Comparison of ENCODE assay signal across 9 mouse cellular contexts in genomic region chr1:180793445-180794117, GRCm38 (mm10). TPM values are rescaled to one million over a fixed set of nuclear protein-coding genes. Genes with fewer than 3 reads are reported as not detected.
DNase-seq lines count a peak whose midpoint lies in the region; ATAC-seq lines count a peak whose summit lies in the region.
"Had no signal": no experiment of that assay in that cellular context is flagged by ENCODE, and none has a peak within 500 bp of the region (broad histone marks: within the 10 kb centered on the region; RNA-seq: fewer than 3 reads in every experiment).

No protein-coding gene starts in this region.

- peak; percentile 63 for ATAC-seq in heart, embryonic 12.5 days (ENCODE audit: insufficient number of reproducible peaks, low FRiP score)
- peak; percentile 52 for ATAC-seq in hindbrain, embryonic 12.5 days (ENCODE audit: low FRiP score)
- ATAC-seq in liver, embryonic 11.5 days (replicated peaks; ENCODE audit: low FRiP score) = peak; percentile 23; the same call in 1 of the 2 replicates
- peak; percentile 60 for ATAC-seq in monocyte, adult 5-6 weeks (replicated peaks; ENCODE audit: insufficient number of reproducible peaks, low FRiP score, low TSS enrichment, poor library complexity, severe bottlenecking)
- ATAC-seq: Patski had no signal

- no peak overlapping the region for H3K27ac ChIP-seq in heart, embryonic 12.5 days (ENCODE audit: poor library complexity, severe bottlenecking)
- H3K27ac ChIP-seq in hindbrain, embryonic 12.5 days = no peak overlapping the region
- no peak overlapping the region for H3K27ac ChIP-seq in liver, embryonic 11.5 days (ENCODE audit: low read depth, low read length)

- no peaks in the 10 kb centered on the region for H3K27me3 ChIP-seq in heart, embryonic 12.5 days (replicated peaks)
- peaks cover 18% of the 10 kb centered on the region for H3K27me3 ChIP-seq in hindbrain, embryonic 12.5 days
- no peaks in the 10 kb centered on the region for H3K27me3 ChIP-seq in liver, embryonic 11.5 days (replicated peaks; ENCODE audit: control insufficient read depth, insufficient read depth, low read length)
- H3K27me3 ChIP-seq: Patski had no signal

- H3K9me3 ChIP-seq in heart, embryonic 12.5 days (replicated peaks) = peaks cover 5% of the 10 kb centered on the region
- no peaks in the 10 kb centered on the region for H3K9me3 ChIP-seq in hindbrain, embryonic 12.5 days (replicated peaks)
- no peaks in the 10 kb centered on the region for H3K9me3 ChIP-seq in liver, embryonic 11.5 days (ENCODE audit: control insufficient read depth, low read length)

- peak overlapping the region; percentile 82 for H3K4me2 ChIP-seq in heart, embryonic 12.5 days
- H3K4me2 ChIP-seq in hindbrain, embryonic 12.5 days (replicated peaks) = peak overlapping the region; percentile 76
- peak overlapping the region; percentile 77 for H3K4me2 ChIP-seq in liver, embryonic 11.5 days

- peaks cover 9% of the 10 kb centered on the region for H3K4me1 ChIP-seq in heart, embryonic 12.5 days (replicated peaks)
- H3K4me1 ChIP-seq in hindbrain, embryonic 12.5 days = peaks cover 9% of the 10 kb centered on the region
- H3K4me1 ChIP-seq in liver, embryonic 11.5 days (replicated peaks; ENCODE audit: control insufficient read depth, insufficient read depth, low read length) = peaks cover 3% of the 10 kb centered on the region; the same call in 1 of the 2 replicates

- WGBS in heart, embryonic 12.5 days = 9% methylated on average over 18 of the region's 18 CpGs
- WGBS in hindbrain, embryonic 12.5 days = 13% methylated on average over 18 of the region's 18 CpGs
- WGBS in liver, embryonic 11.5 days = 9% methylated on average over 18 of the region's 18 CpGs

- intact Hi-C loops in gastrocnemius, postnatal 14 days (cut with DNase I; ENCODE audit: low total_unique reads) = no loop called here

- peak overlapping the region; percentile 31 for H3K9ac ChIP-seq in heart, embryonic 12.5 days
- 0 out of 2 replicates have a peak overlapping the region, but pooled peaks have one; percentile 50 for H3K9ac ChIP-seq in hindbrain, embryonic 12.5 days
- peak overlapping the region; percentile 39; the same call in 1 of the 2 replicates for H3K9ac ChIP-seq in liver, embryonic 11.5 days (ENCODE audit: low read depth, low read length)

- no peak for DNase-seq in heart, adult 11 months
- DNase-seq in cerebellum, adult 9-11 months = peak; percentile 60
- no peak for DNase-seq in liver, embryonic 11.5 days (ENCODE audit: low spot score)
- DNase-seq in gastrocnemius, postnatal 14 days = no peak
- DNase-seq in layer of hippocampus, postnatal 25 days (ENCODE audit: extremely low spot score in 1 of 2, low spot score in 1 of 2) = no peak

- 0 out of 2 replicates have a peak, but pooled peaks cover 1% of the 10 kb centered on the region for H3K36me3 ChIP-seq in heart, embryonic 12.5 days
- no peaks in the 10 kb centered on the region for H3K36me3 ChIP-seq in hindbrain, embryonic 12.5 days
- no peaks in the 10 kb centered on the region for H3K36me3 ChIP-seq in liver, embryonic 11.5 days (ENCODE audit: control insufficient read depth, insufficient read depth, low read length)

- peak overlapping the region; percentile 47 for H3K4me3 ChIP-seq in heart, embryonic 12.5 days
- peak overlapping the region; percentile 35 for H3K4me3 ChIP-seq in hindbrain, embryonic 12.5 days
- peak overlapping the region; percentile 40 for H3K4me3 ChIP-seq in liver, embryonic 11.5 days (ENCODE audit: low read depth, low read length)

RNA-seq across cellular contexts. Expression of gene H3f3a, which starts 20.2 kb away (rescaled TPM):
- polyA plus RNA-seq in heart, embryonic 12.5 days (2016; fragmentation: Nextera tagmentation; extraction: Ambion mirVana) = 1,616 and 1,670 TPM in 2 replicates
- 3,274 and 3,635 TPM in 2 replicates for polyA plus RNA-seq in hindbrain, embryonic 12.5 days (2016; fragmentation: Nextera tagmentation; extraction: Ambion mirVana)
- 1,897 and 1,996 TPM in 2 replicates for polyA plus RNA-seq in liver, embryonic 11.5 days (2014; fragmentation: Nextera tagmentation; extraction: Ambion mirVana)
- 1,440 to 2,544 TPM (median 2,182 TPM) in 3 replicates for total RNA-seq in monocyte, adult 5-6 weeks (2017)
- total RNA-seq in gastrocnemius, postnatal 14 days (2021) = 100 to 1,000 TPM; 448 to 473 TPM
- total RNA-seq in layer of hippocampus, postnatal 25 days (2021) = 100 to 1,000 TPM; 388 to 399 TPM

RNA-seq across cellular contexts. Expression of gene Sde2, which starts 57.3 kb away (rescaled TPM):
- polyA plus RNA-seq in heart, embryonic 12.5 days (2016; fragmentation: Nextera tagmentation; extraction: Ambion mirVana) = 30.7 and 32.3 TPM in 2 replicates
- polyA plus RNA-seq in hindbrain, embryonic 12.5 days (2016; fragmentation: Nextera tagmentation; extraction: Ambion mirVana) = 35.6 and 39.7 TPM in 2 replicates
- polyA plus RNA-seq in liver, embryonic 11.5 days (2014; fragmentation: Nextera tagmentation; extraction: Ambion mirVana) = 49.0 and 49.2 TPM in 2 replicates
- total RNA-seq in monocyte, adult 5-6 weeks (2017) = 45.3 to 50.4 TPM (median 49.6 TPM) in 3 replicates
- 1 to 10 TPM; 8.4 to 8.5 TPM for total RNA-seq in gastrocnemius, postnatal 14 days (2021)
- 10 to 100 TPM; 20.6 to 23.4 TPM for total RNA-seq in layer of hippocampus, postnatal 25 days (2021)
